In genomic region chr7:98485508-98485907, GRCm38 (mm10) we compare ENCODE assay signal across 24 mouse cellular contexts. TPM values are rescaled to one million over a fixed set of nuclear protein-coding genes. Genes with fewer than 3 reads are reported as not detected.
A peak's percentile ranks its signal among the peaks of the same experiment; 100 is the strongest.
DNase-seq lines count a peak whose midpoint lies in the region; ATAC-seq and TF ChIP-seq lines count a peak whose summit lies in the region.
"Had no signal": no experiment of that assay in that cellular context is flagged by ENCODE, and none has a peak within 500 bp of the region (broad histone marks: within the 10 kb centered on the region; RNA-seq: fewer than 3 reads in every experiment).

No protein-coding gene starts in this region.

- TF ChIP-seq CTCF in gastrocnemius, adult 2 months (IDR thresholded peaks at IDR 0.05), result no peak
- TF ChIP-seq CTCF in CH12.LX (conservative IDR thresholded peaks at IDR 0.05 in 1 of 2, IDR thresholded peaks at IDR 0.05 in 1 of 2; ENCODE audit: low read depth in 2 of 2, low read length in 2 of 2), result no peak

- peak overlapping the region; percentile 49; the same call in 1 of the 2 replicates for H3K4me2 ChIP-seq in CH12.LX (ENCODE audit: insufficient read depth, low read depth, poor library complexity, severe bottlenecking)
- no peak overlapping the region for H3K4me2 ChIP-seq in liver, embryonic 12.5 days
- H3K4me2 ChIP-seq: liver, embryonic 13.5 days; neural tube, embryonic 12.5 days had no signal

- no peak for ATAC-seq in liver, embryonic 12.5 days
- ATAC-seq: activated CD4-positive, CD25-positive, alpha-beta regulatory T cell, adult 4 months; forebrain, postnatal 0 days; lung, postnatal 0 days had no signal

- H3K27ac ChIP-seq in gastrocnemius, adult 2 months, result peak overlapping the region; percentile 63
- H3K27ac ChIP-seq in CH12.LX (ENCODE audit: insufficient read depth, low read depth), result no peak overlapping the region; the same call in 1 of the 2 replicates
- H3K27ac ChIP-seq in liver, embryonic 12.5 days, result no peak overlapping the region
- H3K27ac ChIP-seq: embryonic facial prominence, embryonic 13.5 days; hindbrain, embryonic 10.5 days; liver, embryonic 13.5 days; neural tube, embryonic 12.5 days had no signal

- TF ChIP-seq POLR2A in CH12.LX (IDR thresholded peaks at IDR 0.05; ENCODE audit: low read depth, low read length), result no peak

- peak; percentile 53 for DNase-seq in gastrocnemius, adult 2 months
- no peak for DNase-seq in gastrocnemius, adult 8-10 months (ENCODE audit: low spot score in 2 of 2)
- DNase-seq in left cerebral cortex, adult 18-20 months (ENCODE audit: low spot score in 2 of 2), result peak; percentile 36 to 54
- DNase-seq in left cerebral cortex, postnatal 14 days (ENCODE audit: low spot score in 2 of 2), result no peak
- no peak for DNase-seq in CH12.LX (ENCODE audit: extremely low read depth)
- peak; percentile 58 to 67 for DNase-seq in heart, postnatal 14 days
- DNase-seq in spleen, postnatal 4 days (ENCODE audit: low spot score in 2 of 2), result no peak
- DNase-seq: adrenal gland, postnatal 36 days; cerebellum, adult 9-11 months; forebrain, postnatal 0 days; gastrocnemius, postnatal 36 days; kidney, adult 2 months; layer of hippocampus, postnatal 36 days; liver, embryonic 13.5 days; thymus, adult 18-20 months had no signal

- no peak overlapping the region for H3K4me3 ChIP-seq in gastrocnemius, adult 2 months
- H3K4me3 ChIP-seq in CH12.LX (replicated peaks in 1 of 3; ENCODE audit: low read depth in 2 of 3, low read length in 2 of 3, poor library complexity in 1 of 3), result peak overlapping the region in 1 of 3 experiments; percentile 35
- no peak overlapping the region for H3K4me3 ChIP-seq in liver, embryonic 12.5 days
- H3K4me3 ChIP-seq: embryonic facial prominence, embryonic 13.5 days; hindbrain, embryonic 10.5 days; liver, embryonic 13.5 days; neural tube, embryonic 12.5 days had no signal

- H3K9ac ChIP-seq in CH12.LX (ENCODE audit: insufficient read depth, low read depth), result no peak overlapping the region; the same call in 1 of the 2 replicates
- no peak overlapping the region for H3K9ac ChIP-seq in liver, embryonic 12.5 days
- H3K9ac ChIP-seq: embryonic facial prominence, embryonic 13.5 days; forebrain, postnatal 0 days; liver, embryonic 13.5 days; neural tube, embryonic 12.5 days had no signal

- TF ChIP-seq RAD21 in CH12.LX (IDR thresholded peaks at IDR 0.05; ENCODE audit: low read depth, low read length), result no peak

- TF ChIP-seq EP300 in CH12.LX (IDR thresholded peaks at IDR 0.05; ENCODE audit: low read length), result peak; percentile 38; the same call in 1 of the 2 replicates

- in situ Hi-C loops in CH12.LX (cut with MboI; ENCODE audit: low pct_ligation_motif_present, low pct_unique_long_range_greater_than_20kb, low sequenced_read_pairs), result loop anchor here (5.0 to 10.0 kb wide), 2 partner anchors 97 to 349 kb away; partner anchors contain the start of gene Wnt11

- no peaks in the 10 kb centered on the region for H3K79me2 ChIP-seq in CH12.LX (replicated peaks; ENCODE audit: control insufficient read depth, extremely low read depth, insufficient read depth, poor library complexity, severe bottlenecking)

- H3K36me3 ChIP-seq in CH12.LX (replicated peaks in 1 of 2; ENCODE audit: control insufficient read depth in 1 of 2, insufficient read depth in 1 of 2, low read length in 1 of 2), result no peaks in the 10 kb centered on the region
- H3K36me3 ChIP-seq in liver, embryonic 12.5 days, result no peaks in the 10 kb centered on the region
- H3K36me3 ChIP-seq: embryonic facial prominence, embryonic 13.5 days; hindbrain, embryonic 10.5 days; liver, embryonic 13.5 days; neural tube, embryonic 12.5 days had no signal

- H3K9me3 ChIP-seq in CH12.LX (replicated peaks; ENCODE audit: low read length), result no peaks in the 10 kb centered on the region
- no peaks in the 10 kb centered on the region for H3K9me3 ChIP-seq in liver, embryonic 12.5 days (replicated peaks)
- H3K9me3 ChIP-seq: embryonic facial prominence, embryonic 13.5 days; hindbrain, embryonic 10.5 days; liver, embryonic 13.5 days; neural tube, embryonic 12.5 days had no signal

- H3K4me1 ChIP-seq in CH12.LX (ENCODE audit: control insufficient read depth in 1 of 2, insufficient read depth in 2 of 2), result peaks cover 45 to 78% of the 10 kb centered on the region in 2 experiments
- peaks cover 8% of the 10 kb centered on the region for H3K4me1 ChIP-seq in liver, embryonic 12.5 days

- dilution Hi-C loops in CH12.LX (cut with MboI; ENCODE audit: extremely low pct_ligation_motif_present, extremely low pct_unique_long_range_greater_than_20kb, low sequenced_read_pairs), result no loop called here

- 45% methylated on average over 4 of the region's 4 CpGs for WGBS in liver, embryonic 12.5 days (ENCODE audit: insufficient replicate concordance)

- H3K27me3 ChIP-seq in CH12.LX (replicated peaks), result peaks cover 1% of the 10 kb centered on the region
- peaks cover 72% of the 10 kb centered on the region for H3K27me3 ChIP-seq in liver, embryonic 12.5 days (replicated peaks)
- H3K27me3 ChIP-seq: neural tube, embryonic 12.5 days; Patski had no signal

- intact Hi-C loops in gastrocnemius, adult 2 months (cut with DNase I), result no loop called here
- intact Hi-C loops in left cerebral cortex, postnatal 14 days (cut with DNase I), result loop anchor here (10.0 kb wide), 1 partner anchor 209 kb away; no protein-coding TSS in a partner anchor
- intact Hi-C loops in heart, postnatal 14 days (cut with DNase I), result no loop called here

TF ChIP-seq in CH12.LX, 34 proteins besides CTCF, POLR2A, EP300 and RAD21 (continues in another document):
- TF ChIP-seq NELFE (IDR thresholded peaks at IDR 0.05; ENCODE audit: low read depth, low read length), result no peak
- no peak for TF ChIP-seq NRF1 (IDR thresholded peaks at IDR 0.05; ENCODE audit: low read depth, low read length)
- 0 out of 2 replicates have a peak, but pooled peaks have one; percentile 33 for TF ChIP-seq ETS1 (conservative IDR thresholded peaks at IDR 0.05; ENCODE audit: low read depth, low read length)
- TF ChIP-seq MAFK (IDR thresholded peaks at IDR 0.05; ENCODE audit: insufficient replicate concordance, low read length), result peak; percentile 69; the same call in 1 of the 2 replicates
- no peak for TF ChIP-seq PAX5 (IDR thresholded peaks at IDR 0.05; ENCODE audit: low read length)
- 0 out of 2 replicates have a peak, but pooled peaks have one; percentile 40 for TF ChIP-seq RCOR1 (conservative IDR thresholded peaks at IDR 0.05; ENCODE audit: low read depth, low read length)
- 0 out of 2 replicates have a peak, but pooled peaks have one; percentile 14 for TF ChIP-seq SIN3A (IDR thresholded peaks at IDR 0.05; ENCODE audit: low read length)
- TF ChIP-seq POLR2AphosphoS2 (IDR thresholded peaks at IDR 0.05; ENCODE audit: low read depth, low read length), result no peak
- no peak for TF ChIP-seq CHD2 (IDR thresholded peaks at IDR 0.05; ENCODE audit: low read length)
- TF ChIP-seq MEF2A (IDR thresholded peaks at IDR 0.05; ENCODE audit: borderline replicate concordance, low read depth, low read length), result 0 out of 2 replicates have a peak, but pooled peaks have one; percentile 27
- no peak for TF ChIP-seq UBTF (IDR thresholded peaks at IDR 0.05; ENCODE audit: low read depth, low read length)
- no peak for TF ChIP-seq MAZ (IDR thresholded peaks at IDR 0.05; ENCODE audit: low read depth, low read length)
- TF ChIP-seq MXI1 (IDR thresholded peaks at IDR 0.05; ENCODE audit: low read depth, low read length), result 0 out of 2 replicates have a peak, but pooled peaks have one; percentile 37
- no peak for TF ChIP-seq USF1 (IDR thresholded peaks at IDR 0.05; ENCODE audit: low read depth, low read length)
- 0 out of 2 replicates have a peak, but pooled peaks have one; percentile 29 for TF ChIP-seq KAT2A (IDR thresholded peaks at IDR 0.05; ENCODE audit: insufficient replicate concordance, low read length)
- 0 out of 2 replicates have a peak, but pooled peaks have one; percentile 21 for TF ChIP-seq TCF12 (IDR thresholded peaks at IDR 0.05; ENCODE audit: low read depth, low read length)
- no peak for TF ChIP-seq JUN (IDR thresholded peaks at IDR 0.05; ENCODE audit: insufficient read depth, low read depth, low read length)
- TF ChIP-seq ZNF384 (IDR thresholded peaks at IDR 0.05; ENCODE audit: low read depth, low read length), result no peak
- TF ChIP-seq MAX (IDR thresholded peaks at IDR 0.05; ENCODE audit: low read length), result no peak
- no peak for TF ChIP-seq ZMIZ1 (IDR thresholded peaks at IDR 0.05; ENCODE audit: low read depth, low read length)
- TF ChIP-seq BHLHE40 (IDR thresholded peaks at IDR 0.05; ENCODE audit: low read depth, low read length), result no peak; the same call in 1 of the 2 replicates
- peak; percentile 28; the same call in 1 of the 2 replicates for TF ChIP-seq IRF4 (IDR thresholded peaks at IDR 0.05; ENCODE audit: low read depth, low read length)
- no peak for TF ChIP-seq HCFC1 (IDR thresholded peaks at IDR 0.05; ENCODE audit: low read depth, low read length)
- no peak for TF ChIP-seq E2F4 (IDR thresholded peaks at IDR 0.05; ENCODE audit: insufficient replicate concordance, low read depth, low read length)
- no peak for TF ChIP-seq ZKSCAN1 (IDR thresholded peaks at IDR 0.05; ENCODE audit: borderline replicate concordance, low read depth, low read length)
- no peak for TF ChIP-seq JUND (conservative IDR thresholded peaks at IDR 0.05; ENCODE audit: low read depth, low read length)
- no peak for TF ChIP-seq ZC3H11A (IDR thresholded peaks at IDR 0.05; ENCODE audit: low read depth, low read length)

RNA-seq across cellular contexts. Expression of gene Lrrc32, which starts 3.6 kb away (rescaled TPM):
- 1 to 10 TPM; 3.7 to 4.6 TPM for total RNA-seq in gastrocnemius, adult 2 months (2021)
- 1 to 10 TPM; 2.4 to 6.1 (median 2.9) TPM for total RNA-seq in gastrocnemius, adult 8-10 months (2022)
- 1 to 10 TPM; 5.9 to 6.4 TPM for total RNA-seq in left cerebral cortex, adult 18-20 months (2021)
- 1 to 10 TPM; 3.0 to 3.9 TPM for total RNA-seq in left cerebral cortex, postnatal 14 days (2021)
- total RNA-seq in CH12.LX (2012; rRNA removed) (5.3 and 5.4 TPM in 2 replicates), CH12.LX (2014; rRNA removed) (1.6 and 2.3 TPM in 2 replicates)
- 18.0 and 23.7 TPM in 2 replicates for polyA plus RNA-seq in CH12.LX (2012; ENCODE audit: insufficient read length, low read depth)
- 10 to 100 TPM; 11.9 to 15.4 TPM for total RNA-seq in heart, postnatal 14 days (2021)
- polyA plus RNA-seq in liver, embryonic 12.5 days (2016; fragmentation: Nextera tagmentation; extraction: Ambion mirVana), result 7.4 and 8.3 TPM in 2 replicates

RNA-seq across cellular contexts. Expression of gene Gucy2d, which starts 45.3 kb away (rescaled TPM):
- total RNA-seq in gastrocnemius, adult 2 months (2021), result under 1 TPM in 1 of 2 experiments, not detected in 1; 0.25 TPM
- total RNA-seq in gastrocnemius, adult 8-10 months (2022), result under 1 TPM in 1 of 4 experiments, not detected in 3; 0.17 TPM
- not detected for total RNA-seq in left cerebral cortex, adult 18-20 months (2021)
- under 1 TPM in 1 of 2 experiments, not detected in 1; 0.25 TPM for total RNA-seq in left cerebral cortex, postnatal 14 days (2021)
- total RNA-seq in CH12.LX (2012; rRNA removed), result not detected in 2 replicates
- not detected in 2 replicates for total RNA-seq in CH12.LX (2014; rRNA removed)
- not detected in 2 replicates for polyA plus RNA-seq in CH12.LX (2012; ENCODE audit: insufficient read length, low read depth)
- under 1 TPM in 1 of 2 experiments, not detected in 1; 0.17 TPM for total RNA-seq in heart, postnatal 14 days (2021)
- polyA plus RNA-seq in liver, embryonic 12.5 days (2016; fragmentation: Nextera tagmentation; extraction: Ambion mirVana), result not detected in 2 replicates
- total RNA-seq: adrenal gland, postnatal 36 days; forebrain, postnatal 0 days; layer of hippocampus, postnatal 36 days had no signal
- polyA plus RNA-seq: activated CD4-positive, CD25-positive, alpha-beta regulatory T cell, adult 4 months; embryonic facial prominence, embryonic 13.5 days; forebrain, postnatal 0 days; hindbrain, embryonic 10.5 days; kidney, adult 2 months; limb, embryonic 11.5 days; liver, embryonic 13.5 days; lung, postnatal 0 days; neural tube, embryonic 12.5 days; Patski; stomach, embryonic 14.5 days had no signal

Comparison
In these comparisons a context has a peak if more than half of its experiments do, and no peak if none do; other contexts are left out.
1. DNase-seq: peak in gastrocnemius, adult 2 months (single experiment), left cerebral cortex, adult 18-20 months (2 of 2) and heart, postnatal 14 days (2 of 2); none in gastrocnemius, adult 8-10 months (0 of 2), left cerebral cortex, postnatal 14 days (0 of 2), CH12.LX (single experiment) and spleen, postnatal 4 days (0 of 2).